Mouse (Mus musculus) midbrain, postnatal 0 days (tissue): Measurements from ENCODE around the gene Kif11. TPM values are rescaled to one million over a fixed set of nuclear protein-coding genes. Genes with fewer than 3 reads are reported as not detected.

Experiments used
- ATAC-seq: fragments of 200-750 bp; cut with Nextera tagmentation; 2 replicates; pipeline ENCODE4 v1.8.0; 2017; ENCODE audit warnings: moderate number of reproducible peaks, mild to moderate bottlenecking, moderate TSS enrichment, moderate library complexity; ENCODE audit not compliant: low FRiP score
- DNase-seq: peaks from one replicate; pipeline ENCODE4 v3.0.0-alpha.2; 2015; ENCODE audit warnings: low spot score
- H3K27ac ChIP-seq: fragments of 300-500 bp; sonication (generic); 2 replicates; pipeline ENCODE4 v1.5.1; 2014; ENCODE audit warnings: low read depth, mild to moderate bottlenecking, low read length, mixed read lengths
- H3K27me3 ChIP-seq: fragments of 300-500 bp; sonication (generic); 2 replicates; pipeline ENCODE4 v1.6.1; 2014; ENCODE audit warnings: low read length, control low read depth, mixed read lengths; ENCODE audit not compliant: insufficient read depth
- H3K36me3 ChIP-seq: fragments of 300-500 bp; sonication (generic); 2 replicates; pipeline ENCODE4 v1.6.1; 2014; ENCODE audit warnings: low read length, control low read depth, mixed read lengths; ENCODE audit not compliant: insufficient read depth
- H3K4me1 ChIP-seq: fragments of 300-500 bp; sonication (generic); 2 replicates; pipeline ENCODE4 v1.6.1; 2014; ENCODE audit warnings: mild to moderate bottlenecking, control low read depth, antibody characterized with exemption, low read length, mixed read lengths; ENCODE audit not compliant: insufficient read depth
- H3K4me2 ChIP-seq: fragments of 300-500 bp; sonication (generic); 2 replicates; pipeline ENCODE4 v1.6.1; 2014; ENCODE audit warnings: low read depth, mild to moderate bottlenecking, low read length, mixed read lengths; ENCODE audit not compliant: poor library complexity, severe bottlenecking
- H3K4me3 ChIP-seq: fragments of 300-500 bp; sonication (generic); 2 replicates; pipeline ENCODE4 v1.5.1; 2014; ENCODE audit warnings: low read depth, mild to moderate bottlenecking, low read length, moderate library complexity
- H3K9ac ChIP-seq: fragments of 300-500 bp; sonication (generic); replicated peaks from 2 replicates; pipeline ENCODE4 v1.6.1; 2014; ENCODE audit warnings: mild to moderate bottlenecking, low read length, moderate library complexity, mixed read lengths; ENCODE audit not compliant: poor library complexity, severe bottlenecking
- H3K9me3 ChIP-seq: fragments of 300-500 bp; sonication (generic); 2 replicates; pipeline ENCODE4 v1.6.1; 2016; ENCODE audit warnings: low read length, control low read depth
- CTCF ChIP-seq: IDR thresholded peaks from 2 replicates; pipeline ENCODE4 v1.5.1; 2016; ENCODE audit warnings: antibody characterized with exemption, mild to moderate bottlenecking
- WGBS: fragments of 180-500 bp; shearing (Covaris S2); extraction: QIAGEN DNeasy Blood & Tissue Kit; methylation state at CpG from one replicate; pipeline ENCODE4 v1.1.7; 2014; 5-methylcytosine and 5-hydroxymethylcytosine counted together
- polyA plus RNA-seq: library from polyadenylated mRNA; unstranded; fragments of >200 nt; fragmentation: Nextera tagmentation; extraction: Ambion mirVana; gene quantifications from 2 replicates; pipeline ENCODE4 v1.2.1, GENCODE M21; 2015
- total RNA-seq: library from RNA; depleted of rRNA; stranded (reverse); fragments of >200 nt; gene quantifications from 2 replicates; pipeline ENCODE4 v1.2.3, GENCODE M21; 2014

Gene Kif11
- total and polyA plus RNA-seq, 2 experiments from 2014 or later, result 2.9 to 7.5 TPM

DNA sequence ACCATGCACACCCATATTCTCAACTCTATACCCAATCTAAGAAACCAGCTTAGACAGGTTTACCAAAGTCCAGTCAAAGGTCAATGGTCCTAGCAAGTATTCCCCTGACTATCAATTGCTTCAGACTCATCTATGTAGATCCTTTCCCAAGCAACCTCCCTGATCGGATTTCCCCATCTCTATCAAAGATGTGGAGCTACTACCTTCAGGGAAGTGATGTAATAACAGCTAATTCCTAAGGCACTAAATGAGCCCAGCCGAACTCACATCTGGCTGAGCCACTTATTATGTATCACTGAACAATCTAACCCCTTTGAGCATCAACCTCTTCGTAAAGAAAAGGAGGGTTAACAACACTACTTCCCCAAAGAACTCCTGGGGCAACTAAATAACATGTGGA, 23.4 kb upstream of the Kif11 start:
- H3K4me2 ChIP-seq, result no peak overlapping the region
- no peak overlapping the region for H3K9ac ChIP-seq
- H3K9me3 ChIP-seq, result 0 out of 2 replicates have a peak, but pooled peaks cover 6% of the 10 kb centered on the region
- no peak for TF ChIP-seq CTCF
- no peak for ATAC-seq
- H3K36me3 ChIP-seq, result no peaks in the 10 kb centered on the region
- no peak overlapping the region for H3K27ac ChIP-seq
- DNase-seq, result no peak
- no peaks in the 10 kb centered on the region for H3K27me3 ChIP-seq
- H3K4me1 ChIP-seq, result no peaks in the 10 kb centered on the region
- WGBS, result 95% methylated on average over 3 of the region's 3 CpGs
- no peak overlapping the region for H3K4me3 ChIP-seq

DNA sequence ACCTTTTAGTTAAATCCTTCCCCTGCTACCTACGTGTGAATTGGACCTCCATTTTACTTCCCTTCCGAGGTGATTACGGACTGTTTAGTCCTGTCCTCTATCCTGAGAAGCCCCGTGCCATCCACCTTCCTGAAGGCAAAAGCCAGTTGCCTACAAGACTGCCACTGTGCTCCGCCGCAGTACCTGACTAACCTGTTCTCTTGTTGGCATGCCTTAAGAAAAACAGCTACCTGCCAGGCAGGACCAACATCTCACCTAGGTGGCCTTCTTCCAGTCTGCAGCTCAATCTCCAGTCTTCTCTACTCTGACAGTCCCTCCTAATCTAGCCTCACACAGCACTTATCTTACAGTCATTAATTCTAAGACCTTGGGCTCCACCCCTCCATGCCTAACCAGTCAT, 22.9 kb upstream of the Kif11 start:
- no peak overlapping the region for H3K27ac ChIP-seq
- no peak overlapping the region for H3K4me3 ChIP-seq
- H3K27me3 ChIP-seq, result no peaks in the 10 kb centered on the region
- H3K9me3 ChIP-seq, result 0 out of 2 replicates have a peak, but pooled peaks cover 6% of the 10 kb centered on the region
- no peaks in the 10 kb centered on the region for H3K36me3 ChIP-seq
- ATAC-seq (no peak), DNase-seq (no peak)
- H3K9ac ChIP-seq, result no peak overlapping the region
- no peak overlapping the region for H3K4me2 ChIP-seq
- TF ChIP-seq CTCF, result no peak
- H3K4me1 ChIP-seq, result no peaks in the 10 kb centered on the region
- 95% methylated on average over 6 of the region's 6 CpGs for WGBS

DNA sequence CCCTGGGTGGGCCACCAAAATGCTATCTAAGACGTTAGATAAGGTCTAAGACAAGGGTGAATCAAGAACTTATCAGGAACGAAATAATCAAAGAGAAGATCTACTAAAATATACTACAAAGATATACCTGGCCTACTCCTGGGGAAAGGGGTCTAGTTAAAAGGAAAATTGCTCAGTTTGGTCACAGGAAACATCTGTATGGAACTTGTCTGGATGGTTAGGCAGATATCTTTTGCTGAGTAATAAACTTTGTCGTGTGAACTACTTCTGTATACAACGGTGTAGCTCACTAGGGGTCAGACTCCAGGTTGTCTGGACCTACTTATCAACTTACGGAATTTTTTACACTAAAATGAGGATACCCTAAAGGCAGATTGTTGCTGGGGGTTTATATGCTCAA, 16.2 kb upstream of the Kif11 start:
- no peaks in the 10 kb centered on the region for H3K9me3 ChIP-seq

GRCm38 (mm10) chr19:37362545-37362944, 13.7 kb upstream of the Kif11 start:
- DNase-seq, result peak; percentile 21
- no peaks in the 10 kb centered on the region for H3K27me3 ChIP-seq

More for the DNA sequence above, 16.2 kb upstream of the Kif11 start:
- H3K27me3 ChIP-seq, result no peaks in the 10 kb centered on the region
- H3K4me3 ChIP-seq, result no peak overlapping the region
- 79% methylated on average over 5 of the region's 5 CpGs for WGBS
- no peak overlapping the region for H3K4me2 ChIP-seq
- H3K9ac ChIP-seq, result no peak overlapping the region
- ATAC-seq, result no peak
- H3K27ac ChIP-seq, result no peak overlapping the region
- no peak for DNase-seq
- no peak for TF ChIP-seq CTCF
- no peaks in the 10 kb centered on the region for H3K4me1 ChIP-seq
- no peaks in the 10 kb centered on the region for H3K36me3 ChIP-seq

GRCm38 (mm10) chr19:37363128-37363939, 12.9 kb upstream of the Kif11 start:
- Histone ChIP-seq H3K4me3 (no peak overlapping the region), H3K9me3 (no peaks in the 10 kb centered on the region), H3K27me3 (no peaks in the 10 kb centered on the region), H3K27ac (no peak overlapping the region), H3K4me2 (no peak overlapping the region), H3K9ac (no peak overlapping the region), H3K36me3 (no peaks in the 10 kb centered on the region), H3K4me1 (no peaks in the 10 kb centered on the region)
- DNase-seq (no peak), ATAC-seq (no peak)
- WGBS, result 78% methylated on average over 11 of the region's 11 CpGs
- no peak for TF ChIP-seq CTCF

More at GRCm38 (mm10) chr19:37362545-37362944, 13.7 kb upstream of the Kif11 start:
- no peaks in the 10 kb centered on the region for H3K4me1 ChIP-seq
- no peak overlapping the region for H3K9ac ChIP-seq
- ATAC-seq, result no peak
- no peaks in the 10 kb centered on the region for H3K9me3 ChIP-seq
- WGBS, result 38% methylated on average over 5 of the region's 5 CpGs
- TF ChIP-seq CTCF, result no peak
- H3K36me3 ChIP-seq, result no peaks in the 10 kb centered on the region
- H3K4me3 ChIP-seq, result no peak overlapping the region
- H3K27ac ChIP-seq, result no peak overlapping the region
- H3K4me2 ChIP-seq, result no peak overlapping the region

GRCm38 (mm10) chr19:37368990-37369389, 7.2 kb upstream of the Kif11 start:
- no peak for ATAC-seq
- 50% methylated on average over 1 of the region's 1 CpGs for WGBS
- Histone ChIP-seq H3K36me3 (no peaks in the 10 kb centered on the region), H3K4me1 (no peaks in the 10 kb centered on the region), H3K27me3 (no peaks in the 10 kb centered on the region), H3K9me3 (no peaks in the 10 kb centered on the region), H3K27ac (no peak overlapping the region), H3K9ac (no peak overlapping the region), H3K4me2 (no peak overlapping the region), H3K4me3 (no peak overlapping the region)
- TF ChIP-seq CTCF, result no peak
- DNase-seq, result no peak
